Mouse (Mus musculus): ENCODE measurements at regions not wholly inside any gene's neighbourhood (a gene's known extent, or its start where the extent isn't known, plus 50 kb on each side); places are given as distances from the start of the nearest gene placed in this dataset.

DNA sequence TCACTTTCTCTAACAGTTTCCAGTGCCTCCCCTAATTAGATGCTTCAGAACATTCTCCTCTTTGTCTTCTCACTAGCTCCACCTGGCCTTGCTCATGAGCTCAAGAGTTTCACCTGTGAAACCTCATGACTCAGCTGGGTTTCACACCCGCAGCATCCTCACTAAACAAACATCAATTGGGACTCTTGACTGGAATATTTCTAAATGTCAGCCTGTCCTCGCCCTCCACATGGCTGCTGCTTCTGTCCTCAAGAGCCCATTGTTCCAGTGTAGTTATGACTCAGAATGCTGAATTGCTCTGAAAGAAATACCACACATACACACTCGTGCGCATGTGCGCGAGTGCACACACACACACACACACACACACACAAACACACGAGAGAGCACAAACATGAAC lies 407.2 kb downstream of the Prss52 start:
- no peak for DNase-seq

DNA sequence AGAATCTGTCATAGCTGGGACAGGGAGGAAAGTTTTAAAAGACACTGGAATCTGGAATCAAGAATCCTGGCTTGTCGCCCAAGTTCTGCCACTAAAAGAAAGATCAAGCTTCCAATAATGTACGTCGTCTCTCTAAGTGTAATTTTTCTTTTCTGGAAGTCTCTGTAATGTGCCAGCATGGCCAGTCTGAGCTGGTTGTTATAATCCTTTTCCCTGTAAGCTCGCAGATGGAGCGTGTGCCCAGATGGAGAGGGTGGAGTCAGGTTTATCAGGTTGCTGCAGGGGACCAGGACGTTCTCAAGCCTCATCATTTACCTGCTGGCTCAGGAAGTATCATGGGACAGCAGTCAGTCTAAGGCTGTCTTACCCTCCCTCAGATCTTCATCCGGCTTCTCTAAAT lies 408.6 kb downstream of the Prss52 start:
- DNase-seq: no peak

DNA sequence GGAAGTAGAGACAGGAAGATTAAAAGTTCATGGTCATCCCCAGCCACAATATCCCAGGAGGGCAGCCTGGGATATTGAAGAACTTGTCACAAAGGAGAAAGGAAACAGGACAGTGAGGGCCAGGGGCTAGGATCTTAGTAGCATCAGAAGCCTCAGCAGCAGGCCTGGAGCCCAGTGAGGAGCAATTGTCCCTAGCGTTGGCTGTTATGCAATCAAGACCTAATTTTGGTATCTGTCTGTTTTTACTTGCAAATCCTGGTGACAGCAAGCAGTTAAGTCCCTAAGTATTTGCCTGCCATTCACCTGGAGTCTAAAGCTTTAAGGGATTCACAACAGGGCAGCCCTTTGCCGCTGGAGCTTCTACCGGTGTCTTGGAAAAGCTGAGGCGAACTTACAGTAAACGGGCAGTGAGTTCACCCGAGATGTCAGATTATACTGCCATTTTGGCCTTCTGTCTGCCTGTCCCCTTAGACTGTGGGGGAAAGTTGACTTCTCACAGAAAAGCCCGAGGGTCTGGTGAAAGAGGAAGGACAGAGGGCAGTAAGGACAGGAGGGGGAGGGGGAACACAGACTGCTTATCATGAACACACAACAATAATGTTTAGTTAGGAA lies 413.6 kb downstream of the Prss52 start:
- DNase-seq: no peak

DNA sequence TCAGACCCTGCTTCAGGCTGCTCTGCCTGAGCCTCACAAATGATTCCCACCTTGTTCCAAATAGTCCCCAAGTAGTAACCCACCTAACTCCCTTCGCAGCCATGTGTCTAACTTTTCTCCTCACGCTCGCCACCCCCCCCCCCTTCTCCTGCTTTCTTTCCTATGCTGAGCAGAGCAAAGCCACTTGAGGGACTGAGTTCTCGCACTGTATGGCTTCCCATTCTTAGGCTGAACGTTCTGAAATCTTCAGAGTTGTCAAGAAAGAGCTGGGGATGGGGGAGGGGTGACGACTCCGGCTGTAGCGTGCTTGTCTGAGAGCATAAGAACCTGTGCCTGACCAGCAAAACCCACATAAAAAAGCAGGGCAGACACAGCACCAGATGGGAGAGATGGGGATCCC lies 420.6 kb downstream of the Prss52 start:
- no peak for DNase-seq

DNA sequence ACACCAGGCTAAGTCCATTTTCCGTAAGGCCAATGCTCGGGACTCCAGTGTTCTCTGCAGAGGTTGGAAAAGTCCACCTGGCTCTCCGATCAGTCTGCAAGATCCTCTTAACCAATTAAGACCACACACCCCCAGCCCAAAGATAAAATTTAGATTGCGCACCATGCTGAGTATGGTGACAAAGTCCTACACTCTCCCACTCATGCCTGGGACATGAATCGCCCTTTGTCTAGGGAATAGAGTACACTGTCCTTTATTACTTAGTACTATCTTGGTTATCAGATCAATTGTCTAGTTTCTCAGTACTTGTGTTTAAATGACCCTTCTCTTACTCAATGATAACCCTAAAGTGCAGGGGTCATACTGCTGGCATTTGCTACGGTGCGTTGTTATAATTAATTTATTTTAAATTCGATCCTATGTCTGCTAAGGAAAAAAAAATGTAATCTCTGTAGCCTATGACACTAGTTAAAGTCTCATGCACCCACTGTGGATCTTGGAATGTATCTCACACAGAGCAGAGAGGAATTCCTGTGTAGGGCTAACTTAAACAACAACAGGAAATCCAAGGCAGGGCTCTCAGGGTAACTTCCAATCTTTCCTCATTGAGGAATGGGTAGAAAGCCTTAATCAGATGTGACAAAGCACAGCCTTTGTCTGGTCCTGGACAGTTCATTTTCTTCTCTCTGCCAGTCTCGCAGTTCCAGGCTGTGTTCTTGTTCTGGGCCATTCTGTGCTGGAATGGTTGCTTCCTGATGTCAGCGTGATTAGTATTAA lies 421.4 kb downstream of the Prss52 start:
- no peak for DNase-seq

DNA sequence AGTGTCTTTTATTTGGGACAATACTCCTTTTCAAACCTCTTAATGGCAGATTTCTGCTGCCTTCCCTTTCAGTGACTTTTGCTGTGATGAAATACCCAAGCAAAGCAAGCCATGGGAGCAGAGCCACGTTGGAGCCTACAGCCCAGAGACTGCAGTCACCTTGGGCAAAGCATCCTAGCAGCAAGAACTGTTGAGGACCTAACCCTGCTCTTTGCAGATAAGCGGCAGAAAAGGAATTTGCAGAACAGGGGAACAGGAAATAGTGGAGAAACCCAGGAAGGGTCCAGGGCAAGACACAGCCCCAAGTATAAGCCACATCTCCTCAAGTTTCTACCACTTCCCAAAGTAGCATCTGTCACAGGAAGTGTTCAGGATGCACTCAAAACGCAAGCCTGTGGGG lies 426.5 kb downstream of the Prss52 start:
- DNase-seq: no peak

DNA sequence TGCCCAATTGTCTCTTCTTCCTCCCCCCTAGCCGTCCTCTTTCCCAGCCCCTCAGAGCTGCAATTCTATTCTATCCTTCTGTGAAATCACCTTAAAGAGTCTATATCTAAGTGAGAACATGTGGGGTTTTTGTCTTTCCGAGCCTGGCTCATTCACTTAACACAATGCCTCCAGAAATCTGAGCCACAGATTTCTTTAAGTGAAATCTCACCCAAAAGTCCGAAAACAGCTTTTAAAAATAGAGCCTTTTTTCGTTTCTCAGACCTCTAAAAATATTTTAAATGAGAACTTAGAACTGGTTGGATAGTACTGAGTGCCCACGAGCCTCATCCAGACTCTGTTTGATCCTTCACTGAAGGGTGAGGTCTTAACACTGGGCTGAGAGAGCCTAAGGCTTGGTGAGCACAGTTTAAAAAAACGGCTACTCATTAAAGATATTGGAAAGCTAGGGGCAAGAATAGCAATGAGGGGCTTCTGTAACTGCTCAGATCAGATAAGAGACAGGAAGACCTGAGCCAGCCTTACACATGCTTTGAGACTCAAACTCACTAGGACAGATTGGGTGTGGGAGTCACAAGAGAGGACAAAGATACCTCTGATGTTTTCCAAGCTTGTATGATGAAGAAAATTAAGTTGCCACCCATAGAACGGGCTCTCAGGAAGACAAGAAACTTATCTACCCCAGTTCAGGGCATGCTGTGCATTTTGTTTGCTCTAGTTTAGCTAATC lies 427.3 kb downstream of the Prss52 start:
- DNase-seq: no peak

DNA sequence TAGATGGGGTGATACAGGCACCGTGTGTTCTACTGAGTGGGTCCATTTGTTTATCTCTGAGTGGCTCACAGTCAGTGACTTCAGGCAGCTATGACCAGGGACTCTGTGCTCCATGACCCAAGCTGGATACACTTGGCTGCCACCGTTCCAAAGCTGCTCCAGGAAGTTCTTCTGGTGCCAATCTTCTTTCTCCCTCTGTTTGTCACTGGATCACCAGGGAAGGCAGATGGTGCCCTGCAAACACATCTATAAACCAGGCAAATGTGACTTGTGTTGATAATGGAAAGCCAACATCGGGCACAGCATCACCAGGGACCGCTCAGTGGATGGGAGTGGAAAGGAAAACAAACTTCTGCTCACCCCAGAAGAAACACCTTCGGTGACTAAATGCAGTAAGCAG lies 428.3 kb downstream of the Prss52 start:
- DNase-seq: no peak

DNA sequence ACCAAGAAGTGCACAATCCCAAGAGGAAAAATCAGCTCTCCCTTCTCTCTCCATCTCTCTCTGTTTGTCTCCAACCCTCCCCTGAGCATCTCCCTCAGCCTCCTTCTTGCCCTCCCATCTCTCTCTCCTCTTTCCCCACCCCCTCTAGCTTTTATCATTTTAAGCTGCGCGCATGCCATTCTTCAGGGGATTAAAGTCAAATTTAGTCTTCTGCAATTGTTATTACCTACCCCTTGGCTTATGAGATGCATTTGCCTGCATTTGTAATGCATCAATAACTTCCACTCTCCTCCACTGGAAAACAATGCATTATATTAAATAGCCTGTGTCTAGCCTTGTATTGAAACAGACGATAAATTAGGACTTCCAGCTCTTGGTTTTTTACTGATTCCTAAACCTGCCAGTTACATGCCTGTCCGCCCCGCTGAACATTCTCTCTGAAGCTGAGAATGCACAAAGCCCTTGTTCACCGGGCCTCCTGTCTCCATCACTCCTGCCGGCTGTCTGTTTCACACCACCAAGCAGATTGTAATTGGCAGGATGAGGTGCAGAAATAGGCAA lies 429.6 kb downstream of the Prss52 start:
- DNase-seq: no peak

DNA sequence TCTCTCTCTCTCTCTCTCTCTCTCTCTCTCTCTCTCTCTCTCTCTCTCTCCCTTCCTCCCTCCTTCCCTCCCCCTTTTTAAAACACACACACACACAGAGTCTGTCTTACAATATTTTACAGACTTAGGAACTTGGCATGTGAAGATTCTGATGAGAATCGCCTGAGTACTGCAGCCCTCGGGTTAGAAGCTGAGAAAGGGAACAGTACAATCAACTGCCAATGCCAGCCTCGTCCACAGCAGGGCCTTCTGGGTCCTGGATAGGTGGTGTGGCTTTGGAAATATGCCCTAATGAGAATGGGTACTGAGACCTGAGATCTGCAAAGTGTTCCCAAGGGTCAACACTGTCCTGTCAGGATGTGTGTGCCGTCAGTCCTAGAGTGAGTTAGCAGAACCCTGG lies 430.1 kb downstream of the Prss52 start:
- no peak for DNase-seq

DNA sequence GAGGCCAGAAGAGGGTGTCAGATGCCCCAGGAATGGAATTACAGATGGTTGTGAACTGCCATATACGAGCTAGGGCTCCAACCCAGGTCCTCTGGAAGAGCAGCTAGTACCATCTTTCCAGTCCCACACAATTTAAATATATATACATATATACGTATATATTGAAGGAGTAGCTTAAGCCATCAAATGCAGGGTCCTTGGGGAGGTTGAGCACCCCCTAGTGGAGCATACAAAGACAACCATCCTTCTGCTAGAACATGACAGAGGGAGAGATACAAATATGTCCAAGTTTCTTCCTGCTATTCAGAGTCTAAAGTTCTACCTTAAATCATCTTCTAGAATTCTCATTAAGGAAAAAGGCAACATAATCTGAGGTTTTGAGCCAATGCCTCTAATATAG lies 435.4 kb downstream of the Prss52 start:
- no peak for DNase-seq

DNA sequence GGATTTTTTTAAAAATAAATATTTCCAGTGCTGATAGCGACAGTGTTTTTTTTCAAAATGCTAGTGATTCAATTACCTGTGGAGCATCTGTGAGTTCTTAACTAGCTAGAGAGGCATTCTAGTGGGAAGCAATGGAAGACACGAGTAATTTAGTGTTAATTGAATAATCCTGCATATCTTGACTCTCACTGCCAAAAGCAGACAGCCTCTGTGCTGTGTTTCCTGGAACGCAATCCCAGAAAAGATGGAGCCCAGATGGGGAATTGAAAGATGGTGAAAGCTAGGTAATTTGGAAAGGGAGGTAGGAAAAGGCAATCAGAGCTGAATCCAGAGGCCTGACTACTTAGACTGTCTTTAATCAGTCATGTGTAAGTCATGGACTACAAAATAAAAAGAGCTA lies 441.0 kb downstream of the Prss52 start:
- DNase-seq: no peak

DNA sequence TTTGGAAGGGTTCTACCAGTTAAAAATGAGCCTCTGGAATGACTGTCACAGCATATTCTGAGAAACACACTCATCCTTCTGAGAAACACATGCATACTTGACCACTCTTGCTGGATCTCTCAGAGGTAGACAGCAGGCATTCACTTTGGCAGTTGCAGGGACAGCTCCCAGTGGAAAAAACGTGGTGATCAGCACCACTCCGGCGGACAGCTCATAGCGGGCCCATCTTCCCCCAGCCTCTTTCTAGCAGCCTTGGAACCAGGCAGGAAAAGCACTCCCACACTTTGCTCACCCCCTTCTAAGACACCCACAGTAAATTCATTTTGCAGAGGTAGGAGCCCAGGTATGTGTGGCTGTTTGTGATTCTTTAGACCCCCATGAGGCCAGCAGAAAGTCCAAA lies 442.7 kb downstream of the Prss52 start:
- DNase-seq: peak; percentile 45

DNA sequence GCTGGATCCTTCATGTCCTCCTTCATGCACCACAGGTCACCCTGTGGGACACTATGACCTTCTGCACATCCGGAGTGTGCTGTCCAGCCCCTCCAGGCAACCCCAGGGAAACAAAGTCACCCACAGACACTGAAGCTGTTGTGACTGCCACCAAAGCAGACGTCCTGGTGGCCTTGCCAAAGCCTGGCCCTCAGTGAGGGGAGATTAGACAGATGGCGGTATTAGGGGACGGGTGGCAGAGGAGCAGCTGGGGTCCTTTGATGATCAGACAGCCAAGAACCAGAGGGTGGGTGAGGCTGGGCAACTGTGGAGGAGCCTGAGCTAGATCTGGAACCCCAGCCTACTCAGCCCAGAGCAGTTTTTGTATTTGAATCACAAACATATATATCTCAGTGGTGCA lies 448.9 kb downstream of the Prss52 start:
- no peak for DNase-seq

DNA sequence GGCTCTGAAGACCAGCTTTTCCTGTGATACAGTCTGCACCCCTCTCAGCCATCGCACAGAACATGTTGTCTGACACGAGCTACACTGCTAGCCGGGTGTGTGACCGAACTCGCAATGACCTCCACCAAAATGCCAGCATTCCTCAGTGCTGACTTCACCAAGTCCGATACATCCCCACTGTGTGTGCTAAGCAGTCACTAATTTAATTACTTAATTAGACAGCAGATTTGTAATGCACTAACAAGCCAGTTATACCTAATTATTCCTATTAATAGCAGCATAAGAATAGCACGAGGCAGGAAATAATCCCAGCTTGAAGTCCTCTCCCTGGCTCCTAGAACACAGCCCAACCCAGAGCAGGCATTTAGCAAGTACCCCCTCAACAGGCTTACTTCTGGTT lies 452.0 kb downstream of the Prss52 start:
- DNase-seq: no peak

DNA sequence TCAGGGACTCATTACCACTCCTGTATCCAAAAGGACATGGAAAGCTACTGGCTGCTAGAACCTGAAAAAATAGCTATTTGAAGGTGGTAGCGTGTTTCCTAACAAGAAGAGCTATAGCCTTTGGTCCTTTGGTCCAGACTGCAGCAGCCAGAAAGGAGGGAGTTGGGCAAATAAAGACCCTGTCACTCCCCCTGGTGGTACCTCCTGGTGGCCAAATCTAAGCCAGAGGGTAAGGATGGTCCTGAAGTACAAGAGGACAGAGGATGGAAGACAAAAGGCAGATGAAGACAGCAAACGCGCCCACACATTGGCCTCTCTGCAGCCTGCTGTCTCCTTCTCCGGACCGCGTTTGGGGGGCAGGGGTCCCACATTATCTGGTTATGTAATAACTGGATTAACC lies 453.4 kb downstream of the Prss52 start:
- DNase-seq: no peak

DNA sequence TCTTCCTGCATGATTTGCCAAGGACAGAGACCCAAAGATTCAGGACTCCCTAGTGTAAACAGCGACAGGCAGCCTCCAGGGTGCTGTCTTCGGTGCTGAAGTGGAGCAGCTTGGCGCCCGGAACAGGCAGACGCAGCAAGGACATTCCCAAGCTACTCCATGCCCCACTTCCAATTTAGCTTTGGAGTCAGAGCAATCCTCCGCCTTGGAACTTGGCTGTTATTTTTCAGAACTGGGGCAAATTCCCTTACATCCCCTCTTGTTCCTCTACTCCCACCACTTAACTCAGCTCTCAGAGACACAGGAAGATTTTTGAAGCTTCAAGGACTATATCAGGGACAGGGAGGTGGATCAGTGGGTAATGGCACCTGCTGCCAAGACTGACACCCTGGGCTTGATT lies 464.6 kb downstream of the Prss52 start:
- DNase-seq: peak; percentile 29

DNA sequence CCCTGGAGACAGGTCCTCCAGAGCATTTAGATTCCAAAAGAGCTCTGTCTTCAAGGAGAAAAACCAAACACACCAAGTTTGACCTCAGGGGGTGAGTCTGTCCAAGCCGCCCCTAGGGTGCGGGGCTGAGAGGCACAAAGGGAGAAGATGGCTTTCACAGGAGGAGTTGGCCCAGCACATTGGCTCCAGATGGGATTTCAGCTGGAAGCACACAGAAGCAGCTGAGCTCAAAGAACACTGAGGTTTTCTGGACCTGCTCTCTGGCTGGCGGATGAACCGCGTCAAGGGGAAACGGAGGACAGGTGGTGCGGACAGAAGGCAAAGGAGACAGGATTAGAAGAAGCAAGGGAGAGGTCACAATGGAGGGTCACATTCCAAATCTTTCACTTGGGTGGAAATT lies 466.9 kb downstream of the Prss52 start:
- no peak for DNase-seq

DNA sequence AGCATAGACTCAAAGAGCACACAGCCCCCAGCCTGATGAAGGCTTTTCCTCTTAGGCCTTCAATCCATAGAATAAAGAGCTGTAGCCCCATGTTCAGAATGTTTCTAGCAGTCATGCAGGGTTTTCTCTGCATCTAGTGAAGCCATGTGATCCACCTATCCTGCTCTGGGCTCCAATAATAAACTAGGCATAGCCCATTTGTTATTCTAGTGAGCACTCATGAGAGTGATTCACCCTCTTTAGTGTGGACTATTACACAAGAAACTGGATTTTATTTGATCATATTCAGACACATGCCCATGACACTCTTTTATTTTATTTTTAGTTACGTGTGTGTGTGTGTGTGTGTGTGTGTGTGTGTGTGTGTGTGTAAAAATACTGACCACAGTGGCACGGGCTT lies 468.7 kb downstream of the Prss52 start:
- no peak for DNase-seq

DNA sequence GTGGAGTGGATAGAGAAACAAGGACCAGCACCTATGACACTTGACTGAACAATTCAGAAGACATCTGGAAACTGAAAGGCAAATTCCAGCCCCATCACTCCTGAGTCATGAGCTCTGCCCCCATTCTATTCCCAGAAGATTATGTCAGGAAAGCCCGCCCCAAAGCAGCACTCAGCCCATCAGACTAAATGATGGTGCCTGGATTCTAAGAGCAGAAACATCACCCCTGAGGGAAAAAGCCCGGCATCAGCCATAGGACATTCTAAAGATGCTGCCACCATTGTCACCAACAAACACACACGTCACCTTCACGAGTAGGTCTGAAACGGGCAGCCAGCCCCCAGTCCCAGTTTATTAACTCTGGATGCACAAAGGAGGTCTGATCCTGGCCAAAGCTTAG lies 469.7 kb downstream of the Prss52 start:
- DNase-seq: no peak

DNA sequence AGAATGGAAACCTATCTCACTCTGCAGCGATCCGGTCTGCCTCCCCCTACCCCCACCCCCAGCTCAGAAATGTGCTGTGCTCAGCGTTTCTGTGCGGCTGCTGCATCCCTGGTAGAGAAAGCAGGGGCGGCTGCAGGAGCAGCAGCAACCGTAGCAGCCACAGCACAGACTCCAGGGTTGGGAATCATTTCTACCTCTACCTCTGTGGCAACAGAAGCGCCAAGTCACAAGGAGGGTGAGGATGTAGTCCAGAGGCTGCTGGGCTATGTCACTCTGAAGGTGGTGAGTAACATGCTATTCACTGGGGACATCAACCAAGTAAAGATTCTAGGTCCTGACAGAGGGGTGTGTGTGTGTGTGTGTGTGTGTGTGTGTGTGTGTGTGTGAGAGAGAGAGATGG lies 470.2 kb downstream of the Prss52 start:
- no peak for DNase-seq

DNA sequence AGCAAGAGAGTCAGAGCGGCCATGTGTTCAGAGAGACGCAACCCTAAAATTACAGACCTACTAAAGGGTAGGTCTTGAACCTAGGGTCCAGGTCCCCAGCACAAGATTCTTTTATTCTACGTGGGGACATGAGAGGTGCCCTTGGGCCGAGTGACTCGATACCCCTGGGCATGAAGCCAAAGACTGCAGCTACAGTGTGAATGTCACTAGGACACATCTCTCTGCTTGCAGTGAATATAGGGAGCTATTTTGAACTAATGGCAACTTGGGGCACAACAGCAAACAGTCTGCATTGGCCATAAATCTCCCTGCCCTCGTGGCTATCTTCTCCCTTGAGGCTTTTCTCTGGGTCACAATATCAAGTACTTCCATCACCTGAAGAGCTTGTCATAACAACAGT lies 470.7 kb downstream of the Prss52 start:
- no peak for DNase-seq

DNA sequence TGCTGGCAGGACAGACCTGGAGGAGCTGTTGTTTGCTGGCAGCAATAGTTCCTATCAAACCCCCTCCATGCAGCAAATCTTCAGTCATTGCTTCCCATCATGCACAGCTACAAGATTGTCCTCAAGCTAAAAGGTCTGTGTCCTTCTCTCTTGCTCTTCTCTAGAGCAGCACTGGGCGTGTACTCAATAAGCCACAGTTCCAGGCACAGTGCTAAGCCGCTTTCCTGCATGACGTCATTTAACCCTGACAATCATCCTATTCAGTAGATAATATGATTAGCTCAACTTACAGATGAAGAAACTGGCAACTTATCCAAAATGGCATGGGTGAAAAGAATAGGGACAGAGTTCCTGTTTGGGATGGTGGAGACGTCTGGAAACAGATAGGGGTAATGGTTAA lies 471.9 kb downstream of the Prss52 start:
- no peak for DNase-seq

Measured in gastrocnemius, postnatal 10 days (tissue).